ENCODE assay signal across 22 mouse cellular contexts in the genomic region with DNA sequence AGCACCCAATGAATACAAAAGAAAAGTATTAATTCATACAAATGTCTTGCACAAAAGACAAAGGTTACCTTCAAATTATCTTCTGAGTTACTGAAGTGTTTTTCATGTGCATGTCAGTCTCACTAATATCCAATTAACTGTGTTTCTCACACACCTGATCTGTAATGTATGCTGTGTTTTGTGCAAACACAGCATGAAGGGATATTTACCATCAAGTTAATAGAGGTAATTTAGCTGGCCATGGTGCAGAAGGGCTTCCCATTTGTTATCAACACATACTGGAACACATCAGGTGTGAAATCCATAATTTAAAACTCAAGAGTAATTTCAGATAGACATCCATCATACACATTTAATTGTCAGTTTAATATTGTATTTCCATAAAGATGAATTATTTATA.
DNase-seq lines count a peak whose midpoint lies in the region; ATAC-seq lines count a peak whose summit lies in the region.
"Had no signal": no experiment of that assay in that cellular context is flagged by ENCODE, and none has a peak within 500 bp of the region (broad histone marks: within the 10 kb centered on the region; RNA-seq: fewer than 3 reads in every experiment).

No protein-coding gene starts in this region.

- H3K9ac ChIP-seq in forebrain, embryonic 11.5 days (ENCODE audit: low read length): no peak overlapping the region
- H3K9ac ChIP-seq in forebrain, embryonic 13.5 days: no peak overlapping the region
- H3K9ac ChIP-seq in hindbrain, embryonic 11.5 days (ENCODE audit: low read depth, low read length): no peak overlapping the region
- no peak overlapping the region for H3K9ac ChIP-seq in hindbrain, embryonic 16.5 days (ENCODE audit: low read depth, low read length)
- H3K9ac ChIP-seq in neural tube, embryonic 12.5 days: no peak overlapping the region
- H3K9ac ChIP-seq in neural tube, embryonic 15.5 days (replicated peaks): no peak overlapping the region
- H3K9ac ChIP-seq: embryonic facial prominence, embryonic 12.5 days; embryonic facial prominence, embryonic 15.5 days; forebrain, embryonic 15.5 days; intestine, embryonic 15.5 days had no signal

- H3K9me3 ChIP-seq in forebrain, embryonic 11.5 days (ENCODE audit: control insufficient read depth, low read length): no peaks in the 10 kb centered on the region
- H3K9me3 ChIP-seq in forebrain, embryonic 13.5 days (replicated peaks): no peaks in the 10 kb centered on the region
- H3K9me3 ChIP-seq in hindbrain, embryonic 11.5 days (ENCODE audit: control insufficient read depth, low read length): no peaks in the 10 kb centered on the region
- H3K9me3 ChIP-seq in hindbrain, embryonic 16.5 days (ENCODE audit: control insufficient read depth, low read length): no peaks in the 10 kb centered on the region
- no peaks in the 10 kb centered on the region for H3K9me3 ChIP-seq in neural tube, embryonic 12.5 days
- H3K9me3 ChIP-seq in neural tube, embryonic 15.5 days (replicated peaks): no peaks in the 10 kb centered on the region
- H3K9me3 ChIP-seq: embryonic facial prominence, embryonic 12.5 days; embryonic facial prominence, embryonic 15.5 days; forebrain, embryonic 15.5 days; intestine, embryonic 15.5 days had no signal

- no peak overlapping the region for H3K4me3 ChIP-seq in forebrain, embryonic 11.5 days (ENCODE audit: low read depth, low read length)
- no peak overlapping the region for H3K4me3 ChIP-seq in forebrain, embryonic 13.5 days
- H3K4me3 ChIP-seq in hindbrain, embryonic 11.5 days (ENCODE audit: low read depth, low read length): no peak overlapping the region
- no peak overlapping the region for H3K4me3 ChIP-seq in hindbrain, embryonic 16.5 days (ENCODE audit: low read length)
- no peak overlapping the region for H3K4me3 ChIP-seq in neural tube, embryonic 12.5 days
- H3K4me3 ChIP-seq in neural tube, embryonic 15.5 days (replicated peaks): no peak overlapping the region
- H3K4me3 ChIP-seq: embryonic facial prominence, embryonic 12.5 days; embryonic facial prominence, embryonic 15.5 days; forebrain, embryonic 15.5 days; gastrocnemius, adult 2 months; intestine, embryonic 15.5 days had no signal

- H3K36me3 ChIP-seq in forebrain, embryonic 11.5 days (ENCODE audit: control insufficient read depth, insufficient read depth, low read length): no peaks in the 10 kb centered on the region
- H3K36me3 ChIP-seq in forebrain, embryonic 13.5 days (ENCODE audit: poor library complexity, severe bottlenecking): no peaks in the 10 kb centered on the region
- H3K36me3 ChIP-seq in hindbrain, embryonic 11.5 days (ENCODE audit: control insufficient read depth, insufficient read depth, low read length): no peaks in the 10 kb centered on the region
- H3K36me3 ChIP-seq in hindbrain, embryonic 16.5 days (ENCODE audit: control insufficient read depth, insufficient read depth, low read length): no peaks in the 10 kb centered on the region
- no peaks in the 10 kb centered on the region for H3K36me3 ChIP-seq in neural tube, embryonic 12.5 days
- H3K36me3 ChIP-seq in neural tube, embryonic 15.5 days: no peaks in the 10 kb centered on the region
- H3K36me3 ChIP-seq: embryonic facial prominence, embryonic 12.5 days; embryonic facial prominence, embryonic 15.5 days; forebrain, embryonic 15.5 days; intestine, embryonic 15.5 days had no signal

- 0 out of 2 replicates have a peak, but pooled peaks have one; percentile 25 for ATAC-seq in forebrain, embryonic 11.5 days (replicated peaks; ENCODE audit: low FRiP score)
- ATAC-seq in forebrain, embryonic 13.5 days: no peak
- peak; percentile 73; the same call in 1 of the 2 replicates for ATAC-seq in hindbrain, embryonic 11.5 days (ENCODE audit: low FRiP score)
- no peak for ATAC-seq in hindbrain, embryonic 16.5 days
- 0 out of 2 replicates have a peak, but pooled peaks have one; percentile 48 for ATAC-seq in neural tube, embryonic 12.5 days (ENCODE audit: low FRiP score, low read depth)
- no peak for ATAC-seq in neural tube, embryonic 15.5 days (ENCODE audit: low FRiP score)
- ATAC-seq: activated CD4-positive, CD25-positive, alpha-beta regulatory T cell, adult 4 months; forebrain, embryonic 15.5 days; intestine, embryonic 15.5 days had no signal

- no peak overlapping the region for H3K4me2 ChIP-seq in forebrain, embryonic 11.5 days (ENCODE audit: low read depth, low read length, severe bottlenecking)
- H3K4me2 ChIP-seq in forebrain, embryonic 13.5 days: no peak overlapping the region
- H3K4me2 ChIP-seq in hindbrain, embryonic 11.5 days (replicated peaks; ENCODE audit: low read depth, low read length): no peak overlapping the region
- no peak overlapping the region for H3K4me2 ChIP-seq in hindbrain, embryonic 16.5 days (ENCODE audit: low read length)
- H3K4me2 ChIP-seq in neural tube, embryonic 12.5 days (replicated peaks): no peak overlapping the region
- no peak overlapping the region for H3K4me2 ChIP-seq in neural tube, embryonic 15.5 days
- H3K4me2 ChIP-seq: embryonic facial prominence, embryonic 12.5 days; embryonic facial prominence, embryonic 15.5 days; forebrain, embryonic 15.5 days; heart, embryonic 11.5 days; intestine, embryonic 15.5 days had no signal

- no peak for DNase-seq in forebrain, embryonic 11.5 days (ENCODE audit: low spot score)
- no peak for DNase-seq in hindbrain, embryonic 11.5 days (ENCODE audit: low spot score)
- no peak for DNase-seq in cerebellum, postnatal 25 days
- DNase-seq: adrenal gland, adult 8-10 months; adrenal gland, postnatal 25 days; cerebellum, adult 18-20 months; cerebellum, adult 9-10 months; cerebellum, postnatal 14 days; gastrocnemius, adult 2 months; gastrocnemius, postnatal 14 days; heart, adult 11 months; kidney, adult 11 months had no signal

- no peaks in the 10 kb centered on the region for H3K27me3 ChIP-seq in forebrain, embryonic 11.5 days (ENCODE audit: control insufficient read depth, insufficient read depth, low read length)
- no peaks in the 10 kb centered on the region for H3K27me3 ChIP-seq in forebrain, embryonic 13.5 days
- H3K27me3 ChIP-seq in hindbrain, embryonic 11.5 days (ENCODE audit: control insufficient read depth, insufficient read depth, low read length): no peaks in the 10 kb centered on the region
- no peaks in the 10 kb centered on the region for H3K27me3 ChIP-seq in hindbrain, embryonic 16.5 days (replicated peaks; ENCODE audit: control insufficient read depth, insufficient read depth, low read length)
- H3K27me3 ChIP-seq in neural tube, embryonic 12.5 days (replicated peaks): no peaks in the 10 kb centered on the region
- no peaks in the 10 kb centered on the region for H3K27me3 ChIP-seq in neural tube, embryonic 15.5 days (replicated peaks)
- H3K27me3 ChIP-seq: embryonic facial prominence, embryonic 12.5 days; embryonic facial prominence, embryonic 15.5 days; forebrain, embryonic 15.5 days; intestine, embryonic 15.5 days had no signal

- no peaks in the 10 kb centered on the region for H3K4me1 ChIP-seq in forebrain, embryonic 11.5 days (replicated peaks; ENCODE audit: control insufficient read depth, insufficient read depth, low read length)
- no peaks in the 10 kb centered on the region for H3K4me1 ChIP-seq in forebrain, embryonic 13.5 days
- no peaks in the 10 kb centered on the region for H3K4me1 ChIP-seq in hindbrain, embryonic 11.5 days (replicated peaks; ENCODE audit: control insufficient read depth, insufficient read depth, low read length)
- no peaks in the 10 kb centered on the region for H3K4me1 ChIP-seq in hindbrain, embryonic 16.5 days (ENCODE audit: control insufficient read depth, insufficient read depth, low read depth, low read length)
- H3K4me1 ChIP-seq in neural tube, embryonic 12.5 days: no peaks in the 10 kb centered on the region
- H3K4me1 ChIP-seq in neural tube, embryonic 15.5 days: no peaks in the 10 kb centered on the region
- H3K4me1 ChIP-seq: embryonic facial prominence, embryonic 12.5 days; embryonic facial prominence, embryonic 15.5 days; forebrain, embryonic 15.5 days; intestine, embryonic 15.5 days had no signal

- no peak overlapping the region for H3K27ac ChIP-seq in forebrain, embryonic 11.5 days (ENCODE audit: low read depth, low read length)
- no peak overlapping the region for H3K27ac ChIP-seq in forebrain, embryonic 13.5 days
- no peak overlapping the region for H3K27ac ChIP-seq in hindbrain, embryonic 11.5 days (ENCODE audit: low read depth, low read length)
- H3K27ac ChIP-seq in hindbrain, embryonic 16.5 days (ENCODE audit: low read depth, low read length): no peak overlapping the region
- H3K27ac ChIP-seq in neural tube, embryonic 12.5 days: no peak overlapping the region
- no peak overlapping the region for H3K27ac ChIP-seq in neural tube, embryonic 15.5 days (replicated peaks)
- H3K27ac ChIP-seq: embryonic facial prominence, embryonic 12.5 days; embryonic facial prominence, embryonic 15.5 days; forebrain, embryonic 15.5 days; gastrocnemius, adult 2 months; intestine, embryonic 15.5 days had no signal

Comparison
In these comparisons a context has a peak if more than half of its experiments do, and no peak if none do; other contexts are left out.
1. ATAC-seq: peak in forebrain, embryonic 11.5 days (single experiment), hindbrain, embryonic 11.5 days (single experiment) and neural tube, embryonic 12.5 days (single experiment); none in forebrain, embryonic 13.5 days (single experiment), hindbrain, embryonic 16.5 days (single experiment) and neural tube, embryonic 15.5 days (single experiment).